Mouse (Mus musculus) kidney, adult 2 months (tissue): ENCODE data around the gene Lad1.

ENCODE experiments used
- CTCF ChIP-seq: fragments of 200-500 bp; conservative IDR thresholded peaks from 2 replicates; pipeline ENCODE4 v1.5.1; 2011; ENCODE audit warnings: low read depth, mild to moderate bottlenecking, control low read depth, low read length, moderate library complexity, mixed read lengths; ENCODE audit not compliant: insufficient read depth, insufficient read length
- POLR2A ChIP-seq: fragments of 200-500 bp; IDR thresholded peaks from one replicate; pipeline ENCODE4 v1.6.1; 2011; ENCODE audit warnings: low read depth, low read length, control low read depth

- TF ChIP-seq POLR2A, result no peak
- TF ChIP-seq CTCF, result no peak
Measured at GRCm38 (mm10) chr1:135777046-135777445, 41.4 kb upstream of the Lad1 start.
